Mouse (Mus musculus): ENCODE data around the gene Chkb.

Chkb gene

DNA sequence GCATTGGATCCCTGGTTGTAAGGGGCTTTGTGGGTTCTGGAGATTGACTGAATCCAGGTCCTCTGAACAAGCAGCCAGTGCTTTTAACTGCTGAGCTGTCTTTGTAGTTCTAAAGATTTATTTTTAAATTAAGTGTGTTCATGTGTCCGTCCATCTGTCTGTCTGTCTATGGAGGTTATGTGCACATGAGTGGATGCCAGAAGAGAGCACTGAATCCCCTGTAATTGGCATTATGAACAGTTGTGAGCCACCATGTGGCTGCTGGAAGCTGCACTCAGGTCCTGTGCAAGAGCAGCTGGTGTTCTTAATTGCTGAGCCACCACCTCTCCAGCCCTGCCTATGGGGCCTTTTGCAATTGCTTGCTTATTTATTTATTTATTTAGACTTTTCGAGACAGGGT is 31.6 kb downstream of the Chkb start:
- DNase-seq, result no peak

DNA sequence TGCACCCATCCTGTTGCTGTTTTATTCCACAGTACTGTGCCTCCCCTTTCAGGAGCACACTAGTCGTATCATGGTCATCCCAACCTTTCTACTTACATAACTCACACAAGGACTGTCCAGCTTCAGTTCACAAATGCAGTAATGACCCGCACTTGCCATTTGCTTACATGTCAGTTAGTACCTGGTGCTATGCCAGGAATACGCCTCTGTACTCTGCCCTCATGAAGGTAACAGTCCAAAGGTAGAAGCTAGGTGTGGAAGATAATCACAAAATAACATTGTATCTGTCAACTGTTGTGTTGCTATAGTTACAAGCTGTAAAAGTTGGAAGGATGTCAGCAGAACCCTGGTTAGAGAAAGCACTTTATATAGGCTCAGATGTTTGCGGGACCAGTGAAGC is 32.8 kb downstream of the Chkb start:
- no peak for DNase-seq

GRCm38 (mm10) chr15:89390081-89390480 is 39.6 kb downstream of the Chkb start:
- no peak for DNase-seq

GRCm38 (mm10) chr15:89387127-89387526 is 42.6 kb downstream of the Chkb start:
- no peak for DNase-seq

DNA sequence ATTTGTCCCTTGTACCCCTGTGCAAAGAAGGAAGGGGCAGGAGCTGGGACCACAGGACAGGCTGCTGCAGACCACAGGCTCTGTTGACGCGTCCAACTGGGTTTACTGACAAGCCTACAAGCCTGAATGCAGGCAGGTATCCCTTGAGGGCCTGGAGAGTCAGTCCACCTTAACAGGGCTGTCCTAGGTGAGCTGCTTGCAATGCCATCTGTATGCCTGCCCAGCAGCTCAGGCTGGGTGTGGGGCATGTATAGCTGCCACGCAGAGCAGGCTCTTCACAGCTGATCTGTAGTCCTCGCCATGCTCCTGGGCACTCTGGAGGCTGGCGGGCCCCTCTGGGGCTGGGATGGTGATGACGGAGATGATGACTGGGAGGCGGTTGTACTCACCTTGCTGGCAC is 45.1 kb downstream of the Chkb start, which contains the start of gene Klhdc7b:
Gene Klhdc7b (plus strand): TSS at position 301 of the 400 bp plus-strand sequence.
- no peak for DNase-seq

DNA sequence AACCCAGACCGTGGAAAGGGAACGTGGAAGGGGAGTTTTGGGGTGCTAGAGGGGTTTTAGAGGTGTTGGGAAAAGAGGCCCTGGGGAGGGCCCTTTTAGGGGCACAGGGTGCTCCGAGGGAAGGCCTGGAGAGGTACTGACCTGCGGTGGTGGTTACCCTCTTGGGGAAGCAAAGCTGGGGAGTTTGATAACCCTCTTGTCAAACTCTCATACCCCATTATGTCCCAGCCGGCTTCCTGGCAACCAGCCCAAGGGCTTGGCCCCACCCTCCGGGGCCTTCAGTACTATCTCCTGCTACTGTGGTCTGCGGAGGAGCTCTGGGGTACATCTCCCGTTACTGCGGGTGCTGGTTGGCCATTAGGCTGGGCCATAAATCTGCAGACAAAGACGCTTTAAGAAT is 50.3 kb downstream of the Chkb start:
- no peak for DNase-seq

DNA sequence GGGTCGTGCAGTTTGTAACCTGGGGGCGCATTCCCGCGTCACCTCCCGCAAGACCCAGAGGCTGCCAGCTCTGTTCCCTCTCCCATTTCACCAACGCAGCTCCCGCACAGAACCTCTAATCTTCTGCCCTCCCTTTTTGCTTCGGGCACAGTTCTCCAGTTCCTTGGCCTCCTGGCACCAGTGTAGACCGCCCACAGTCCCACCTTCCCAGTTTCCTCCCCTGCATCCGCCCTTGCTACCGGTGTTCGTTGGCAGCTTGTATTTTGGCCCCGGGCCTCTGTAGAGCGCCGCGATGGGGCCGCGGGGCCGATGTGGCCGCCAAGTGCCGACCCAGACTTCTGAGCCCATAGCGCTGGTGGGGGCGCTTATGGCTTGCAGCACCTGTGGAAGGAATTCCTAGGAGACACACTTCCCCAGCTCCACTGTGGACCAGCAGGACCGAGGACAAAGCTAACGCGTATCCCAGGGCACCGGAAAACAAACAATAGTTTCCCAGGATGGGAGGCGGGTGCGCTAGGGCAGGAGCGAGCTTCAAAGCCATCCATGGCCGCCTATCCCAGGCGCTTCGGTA is 50.8 kb downstream of the Chkb start, which contains the start of gene Odf3b:
Gene Odf3b (minus strand): TSS at position 452 of the 571 bp plus-strand sequence.
- DNase-seq, result no peak

GRCm38 (mm10) chr15:89377938-89378828 is 51.5 kb downstream of the Chkb start:
- no peak for DNase-seq

- DNase-seq, result no peak
These were observed 52.3 kb downstream of the Chkb start for GRCm38 (mm10) chr15:89377362-89377761.

- DNase-seq, result no peak
These were observed 52.8 kb downstream of the Chkb start, which contains the start of gene Tymp for GRCm38 (mm10) chr15:89376957-89377356. Gene Tymp (minus strand): TSS chr15:89377039.
